Mouse (Mus musculus) erythroblast, embryonic 14.5 days (primary cell): ENCODE data around the gene 1810024B03Rik. TPM values are rescaled to one million over a fixed set of nuclear protein-coding genes. Genes with fewer than 3 reads are reported as not detected.
A peak's percentile ranks its signal among the peaks of the same experiment; 100 is the strongest.

Experiments
- H3K27me3 ChIP-seq: 2 replicates; pipeline ENCODE4 v1.6.1; 2012; ENCODE audit warnings: inconsistent platforms; ENCODE audit not compliant: control insufficient read depth
- H3K36me3 ChIP-seq: 2 replicates; pipeline ENCODE4 v1.6.1; 2012; ENCODE audit warnings: mild to moderate bottlenecking, inconsistent platforms; ENCODE audit not compliant: control insufficient read depth
- H3K4me1 ChIP-seq: 2 replicates; pipeline ENCODE4 v1.6.1; 2012; ENCODE audit warnings: inconsistent platforms; ENCODE audit not compliant: control insufficient read depth
- H3K4me3 ChIP-seq: replicated peaks from 2 replicates; pipeline ENCODE3; 2012; ENCODE audit warnings: moderate library complexity, mild to moderate bottlenecking, inconsistent platforms
- H3K9me3 ChIP-seq: 2 replicates; pipeline ENCODE4 v1.6.1; 2012; ENCODE audit warnings: low read length, inconsistent platforms, mixed read lengths; ENCODE audit not compliant: control insufficient read depth
- GATA1 ChIP-seq: IDR thresholded peaks from 2 replicates; pipeline ENCODE4 v1.6.1; 2012; ENCODE audit warnings: low read length, inconsistent platforms, mixed read lengths
- TAL1 ChIP-seq: IDR thresholded peaks from 3 replicates; pipeline ENCODE4 v1.6.1; 2012; ENCODE audit warnings: low read length, inconsistent platforms, mixed read lengths
- polyA plus RNA-seq: library from polyadenylated mRNA; stranded (reverse); fragments of >175 nt; gene quantifications from 2 replicates; pipeline ENCODE4 v1.2.3, GENCODE M21; 2012

The 1810024B03Rik gene
- not detected in 2 replicates for polyA plus RNA-seq

- Histone ChIP-seq H3K27me3 (no peaks in the 10 kb centered on the region), H3K4me3 (peak within 1 kb of the TSS; percentile 91), H3K36me3 (peaks cover 32% of the 10 kb centered on the region), H3K4me1 (peaks cover 24% of the 10 kb centered on the region), H3K9me3 (no peaks in the 10 kb centered on the region)
- TF ChIP-seq GATA1 (no peak), TAL1 (no peak)
Measured at GRCm38 (mm10) chr2:127207547-127208451, at the start of gene 1810024B03Rik, which contains the start of gene Snrnp200. 1810024B03Rik (minus strand) TSS chr2:127208280. Snrnp200 (plus strand) TSS chr2:127208386.

- no peak overlapping the region for H3K4me3 ChIP-seq
- no peak for TF ChIP-seq GATA1
- TF ChIP-seq TAL1: no peak
- no peaks in the 10 kb centered on the region for H3K9me3 ChIP-seq
- no peaks in the 10 kb centered on the region for H3K27me3 ChIP-seq
- peaks cover 91% of the 10 kb centered on the region for H3K36me3 ChIP-seq
- peaks cover 22% of the 10 kb centered on the region for H3K4me1 ChIP-seq
Measured at GRCm38 (mm10) chr2:127255294-127255693, 47.2 kb upstream of the 1810024B03Rik start.

GRCm38 (mm10) chr2:127254604-127255134 lies 46.6 kb upstream of the 1810024B03Rik start:
- H3K4me1 ChIP-seq: peaks cover 27% of the 10 kb centered on the region

GRCm38 (mm10) chr2:127252787-127253186 lies 44.7 kb upstream of the 1810024B03Rik start:
- no peaks in the 10 kb centered on the region for H3K27me3 ChIP-seq
- no peak overlapping the region for H3K4me3 ChIP-seq
- H3K36me3 ChIP-seq: peaks cover 74% of the 10 kb centered on the region
- no peaks in the 10 kb centered on the region for H3K9me3 ChIP-seq
- TF ChIP-seq TAL1 (no peak), GATA1 (no peak)
- peaks cover 41% of the 10 kb centered on the region for H3K4me1 ChIP-seq

More at GRCm38 (mm10) chr2:127254604-127255134, 46.6 kb upstream of the 1810024B03Rik start:
- peaks cover 88% of the 10 kb centered on the region for H3K36me3 ChIP-seq
- no peaks in the 10 kb centered on the region for H3K27me3 ChIP-seq
- no peak overlapping the region for H3K4me3 ChIP-seq
- TF ChIP-seq GATA1: no peak
- TF ChIP-seq TAL1: no peak
- H3K9me3 ChIP-seq: no peaks in the 10 kb centered on the region

- Histone ChIP-seq H3K36me3 (peaks cover 66% of the 10 kb centered on the region), H3K4me1 (peaks cover 44% of the 10 kb centered on the region), H3K9me3 (no peaks in the 10 kb centered on the region), H3K4me3 (no peak overlapping the region), H3K27me3 (no peaks in the 10 kb centered on the region)
- TF ChIP-seq TAL1 (no peak), GATA1 (no peak)
Measured at GRCm38 (mm10) chr2:127251880-127252527, 43.9 kb upstream of the 1810024B03Rik start.

- H3K9me3 ChIP-seq: no peaks in the 10 kb centered on the region
- TF ChIP-seq TAL1: no peak
- no peak for TF ChIP-seq GATA1
- no peak overlapping the region for H3K4me3 ChIP-seq
- H3K4me1 ChIP-seq: peaks cover 50% of the 10 kb centered on the region
- peaks cover 65% of the 10 kb centered on the region for H3K36me3 ChIP-seq
- no peaks in the 10 kb centered on the region for H3K27me3 ChIP-seq
Measured at GRCm38 (mm10) chr2:127251457-127251856, 43.4 kb upstream of the 1810024B03Rik start.

GRCm38 (mm10) chr2:127250291-127251008 lies 42.4 kb upstream of the 1810024B03Rik start:
- peak overlapping the region; percentile 32 for H3K4me3 ChIP-seq
- no peaks in the 10 kb centered on the region for H3K27me3 ChIP-seq
- peaks cover 66% of the 10 kb centered on the region for H3K36me3 ChIP-seq
- H3K4me1 ChIP-seq: peaks cover 60% of the 10 kb centered on the region
- TF ChIP-seq GATA1: no peak
- TF ChIP-seq TAL1: no peak
- H3K9me3 ChIP-seq: no peaks in the 10 kb centered on the region

GRCm38 (mm10) chr2:127248334-127249004 lies 40.4 kb upstream of the 1810024B03Rik start:
- H3K4me3 ChIP-seq: peak overlapping the region; percentile 79
- H3K36me3 ChIP-seq: peaks cover 68% of the 10 kb centered on the region
- TF ChIP-seq GATA1 (no peak), TAL1 (no peak)
- H3K27me3 ChIP-seq: no peaks in the 10 kb centered on the region
- H3K9me3 ChIP-seq: no peaks in the 10 kb centered on the region
- peaks cover 60% of the 10 kb centered on the region for H3K4me1 ChIP-seq
